Mouse (Mus musculus): ENCODE measurements around the gene Il31ra. TPM values are rescaled to one million over a fixed set of nuclear protein-coding genes. Genes with fewer than 3 reads are reported as not detected.

The Il31ra gene
- total RNA-seq, 2 experiments from 2014 or later, result 6.5 to 10.4 TPM

DNA sequence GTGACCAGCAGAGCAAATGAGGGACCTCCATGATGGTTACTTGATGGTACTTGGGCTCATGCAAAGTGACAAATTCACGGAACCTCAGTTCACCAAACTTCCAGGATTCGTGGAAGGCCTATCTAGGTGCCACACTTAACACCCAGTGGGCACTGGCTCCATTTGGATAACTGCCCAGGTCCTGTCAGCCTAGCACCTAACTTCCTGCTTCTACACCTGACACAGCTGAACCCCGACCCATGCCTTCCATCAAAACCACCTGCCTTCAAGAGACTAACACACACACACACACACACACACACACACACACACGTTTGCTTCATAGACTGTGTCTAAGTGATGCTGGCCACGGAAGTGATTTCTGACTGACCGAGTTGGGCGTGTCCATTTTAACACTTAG lies 82.3 kb downstream of the Il31ra start:
- ATAC-seq (replicated peaks; ENCODE audit: low FRiP score, low TSS enrichment, poor library complexity, severe bottlenecking), result no peak

DNA sequence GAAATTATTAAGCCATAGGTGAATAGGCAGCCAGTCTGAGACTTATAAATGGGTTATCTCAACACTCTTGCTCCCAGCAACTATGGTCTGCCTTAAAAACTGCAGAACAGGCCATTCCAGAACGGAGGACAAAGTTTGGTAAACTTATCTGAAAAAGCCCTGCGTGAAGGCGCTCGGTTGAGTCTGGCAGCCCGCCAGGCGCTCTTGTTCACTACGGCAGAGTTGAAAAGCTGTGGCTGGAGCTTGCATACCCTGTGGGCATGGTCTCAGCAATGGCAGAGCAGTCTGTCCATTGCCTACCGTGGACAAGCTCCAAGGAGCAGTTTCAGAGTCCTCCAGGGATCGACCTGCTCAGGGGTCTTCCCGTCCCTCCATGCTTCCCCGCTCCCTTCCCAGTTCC lies 82.9 kb downstream of the Il31ra start:
- ATAC-seq (replicated peaks; ENCODE audit: low FRiP score, low TSS enrichment, poor library complexity, severe bottlenecking), result peak; percentile 14; the same call in 1 of the 2 replicates

DNA sequence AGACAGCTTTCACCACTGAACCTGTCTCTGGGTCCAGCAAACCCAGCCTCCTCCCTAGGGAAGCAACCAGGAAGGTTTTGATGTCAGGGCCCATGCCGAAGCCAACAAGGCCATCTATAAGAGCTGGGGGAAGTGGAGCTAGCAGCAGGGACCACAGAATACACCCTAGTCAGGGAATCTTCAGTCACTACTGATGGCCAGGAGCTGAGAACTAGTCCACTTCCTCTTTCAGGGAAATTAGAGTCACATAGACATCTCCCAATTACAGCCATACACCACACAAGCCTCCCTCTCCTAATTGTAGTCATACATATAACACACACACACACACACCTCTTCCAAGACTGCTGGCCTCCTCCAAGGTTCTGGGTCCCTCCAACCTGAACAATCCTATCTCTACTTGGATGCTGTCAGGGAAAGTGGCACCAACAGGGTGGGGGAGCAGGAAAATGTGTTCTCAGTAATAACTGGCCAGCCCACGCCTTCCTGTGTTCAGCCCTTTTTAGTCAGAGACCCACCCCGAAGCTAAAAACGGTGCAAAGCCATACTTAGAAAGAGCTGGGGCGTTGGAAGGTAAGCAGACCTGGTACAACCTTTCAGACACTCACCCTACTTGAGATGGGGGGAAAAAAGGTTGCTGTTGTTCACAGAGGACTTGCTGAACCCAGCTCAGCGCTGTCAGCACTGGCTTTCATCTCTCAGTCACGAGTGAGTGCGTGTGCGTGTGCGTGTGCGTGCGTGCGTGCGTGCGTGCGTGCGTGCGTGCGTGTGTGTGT lies 83.5 kb downstream of the Il31ra start:
- ATAC-seq (replicated peaks; ENCODE audit: low FRiP score, low TSS enrichment, poor library complexity, severe bottlenecking), result no peak

DNA sequence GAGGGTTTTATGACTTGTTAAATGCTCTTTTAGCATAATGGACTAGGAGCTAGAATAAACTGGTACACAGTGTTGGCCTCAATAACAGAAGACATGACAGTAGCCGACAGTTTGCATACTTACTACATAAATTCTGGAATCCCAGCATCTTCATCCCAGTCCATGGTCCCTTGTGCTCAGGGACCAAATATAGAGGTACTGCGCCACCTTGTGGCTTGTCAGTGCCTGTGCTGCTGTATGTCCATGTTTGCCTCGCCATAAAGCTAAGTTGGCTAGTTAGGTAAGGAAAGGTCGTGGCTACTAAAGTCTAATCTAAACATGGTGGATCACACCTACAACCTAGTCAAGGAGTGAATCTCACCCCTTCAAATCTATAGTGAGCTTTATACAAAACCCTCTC lies 84.7 kb downstream of the Il31ra start:
- peak; percentile 82 for ATAC-seq (replicated peaks; ENCODE audit: low FRiP score, low TSS enrichment, poor library complexity, severe bottlenecking)

DNA sequence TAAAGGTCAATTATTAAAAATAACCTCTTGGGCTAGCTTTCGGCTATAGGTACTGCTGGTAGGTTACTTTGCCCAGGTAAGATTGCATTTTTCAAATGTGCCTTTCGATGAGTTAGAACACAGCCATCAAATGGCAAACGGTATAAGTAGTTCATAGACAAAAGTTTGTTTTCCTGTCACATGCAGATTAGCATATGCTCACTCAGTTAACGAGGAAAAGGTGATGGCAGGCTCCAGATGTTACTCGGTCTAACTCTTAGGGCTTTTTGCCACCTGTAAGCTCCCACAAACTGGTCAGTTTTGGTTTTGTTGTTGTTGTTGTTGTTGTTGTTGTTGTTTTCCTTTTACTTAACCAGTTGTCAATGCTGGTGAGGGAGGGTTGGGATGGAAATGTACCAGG lies 85.7 kb downstream of the Il31ra start:
- no peak for ATAC-seq (replicated peaks; ENCODE audit: low FRiP score, low TSS enrichment, poor library complexity, severe bottlenecking)

DNA sequence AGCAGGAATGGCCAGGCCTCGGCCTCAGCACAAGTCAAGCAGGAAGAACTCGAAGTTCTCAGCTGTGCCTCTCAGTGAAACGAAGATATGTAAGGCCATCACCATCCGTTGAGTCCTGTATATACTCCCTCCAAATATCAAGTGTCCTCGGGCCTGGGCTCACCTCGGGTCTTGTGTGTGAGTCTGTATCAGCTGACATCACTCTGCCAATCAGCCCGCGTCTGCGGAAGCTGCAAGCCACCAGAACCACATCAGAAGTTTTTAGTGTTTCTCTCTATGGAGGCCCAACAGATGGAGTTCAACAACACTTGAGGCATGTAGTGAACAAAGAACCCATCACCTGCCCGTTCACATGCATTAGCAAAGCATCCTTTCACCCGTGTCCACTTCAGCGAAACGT lies 86.5 kb downstream of the Il31ra start:
- ATAC-seq (replicated peaks; ENCODE audit: low FRiP score, low TSS enrichment, poor library complexity, severe bottlenecking), result no peak

DNA sequence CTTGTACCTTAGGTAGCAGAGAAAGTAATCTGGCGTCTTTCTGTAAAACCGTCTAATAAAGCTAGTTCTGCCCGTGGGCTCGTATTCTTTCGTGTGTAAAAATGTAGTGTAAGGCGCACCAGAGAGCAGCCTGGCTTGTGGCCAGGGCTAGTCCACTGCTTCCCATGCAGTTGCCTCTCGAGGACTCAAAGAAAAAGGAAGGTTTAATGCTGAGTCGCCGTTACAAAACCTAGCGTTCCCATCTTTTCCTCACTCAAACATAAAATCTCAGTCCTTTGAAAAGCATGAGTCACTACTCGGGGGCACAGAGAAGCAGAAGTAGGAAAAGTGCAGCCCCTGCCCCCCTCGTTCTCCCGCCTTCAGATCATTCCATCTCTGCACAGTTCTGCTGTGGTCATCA lies 87.4 kb downstream of the Il31ra start:
- ATAC-seq (replicated peaks; ENCODE audit: low FRiP score, low TSS enrichment, poor library complexity, severe bottlenecking), result no peak

DNA sequence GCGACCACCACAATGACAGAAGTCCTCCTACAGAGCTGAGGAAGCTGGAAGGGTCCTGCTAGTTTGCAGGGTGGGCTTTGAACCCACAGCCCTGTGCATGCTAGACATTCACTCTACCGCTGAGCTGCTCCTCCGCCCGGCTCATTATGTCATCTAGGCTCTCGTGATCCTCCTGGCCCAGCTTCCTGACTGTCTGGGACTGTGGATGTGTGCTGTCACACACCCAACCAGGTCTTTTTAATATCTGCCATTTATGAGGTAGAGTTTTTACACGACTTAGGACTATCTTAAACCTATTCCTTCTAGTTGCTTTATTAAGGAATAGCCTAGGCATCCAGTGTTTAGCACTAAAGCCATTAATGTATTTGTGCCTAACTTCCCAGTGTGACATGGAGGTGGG lies 88.7 kb downstream of the Il31ra start:
- no peak for ATAC-seq (replicated peaks; ENCODE audit: low FRiP score, low TSS enrichment, poor library complexity, severe bottlenecking)

DNA sequence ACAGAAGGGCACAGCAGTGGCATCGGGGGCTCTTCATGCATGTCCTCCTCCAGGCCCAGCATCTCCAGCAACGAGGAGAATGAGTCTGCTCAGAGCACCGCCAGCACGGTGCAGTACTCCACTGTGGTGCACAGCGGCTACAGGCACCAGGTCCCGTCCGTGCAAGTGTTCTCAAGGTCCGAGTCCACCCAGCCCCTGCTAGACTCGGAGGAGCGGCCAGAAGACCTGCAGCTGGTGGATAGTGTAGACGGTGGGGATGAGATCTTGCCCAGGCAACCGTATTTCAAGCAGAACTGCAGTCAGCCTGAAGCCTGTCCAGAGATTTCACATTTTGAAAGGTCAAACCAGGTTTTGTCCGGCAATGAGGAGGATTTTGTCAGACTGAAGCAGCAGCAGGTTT lies 90.3 kb downstream of the Il31ra start:
- ATAC-seq (replicated peaks; ENCODE audit: low FRiP score, low TSS enrichment, poor library complexity, severe bottlenecking), result no peak

DNA sequence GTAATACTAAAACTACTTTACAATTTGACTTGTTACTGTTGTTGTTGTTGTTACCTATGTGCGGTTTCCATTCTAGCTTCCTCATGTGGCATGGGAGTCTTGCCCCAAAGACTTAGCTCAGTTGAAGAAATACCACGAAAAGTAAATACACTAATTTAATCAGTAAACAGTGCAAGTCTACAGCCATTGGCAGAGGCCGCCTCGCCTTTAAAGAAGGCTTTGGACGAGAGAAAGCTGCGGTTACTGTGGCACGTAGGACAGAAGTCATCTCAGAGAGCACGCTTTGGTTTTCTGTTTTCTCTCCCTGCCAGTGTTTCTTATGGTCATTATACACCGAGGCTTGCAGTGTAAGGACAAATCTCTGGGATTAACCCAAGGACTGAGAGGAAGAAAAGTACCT lies 93.7 kb downstream of the Il31ra start:
- no peak for ATAC-seq (replicated peaks; ENCODE audit: low FRiP score, low TSS enrichment, poor library complexity, severe bottlenecking)

DNA sequence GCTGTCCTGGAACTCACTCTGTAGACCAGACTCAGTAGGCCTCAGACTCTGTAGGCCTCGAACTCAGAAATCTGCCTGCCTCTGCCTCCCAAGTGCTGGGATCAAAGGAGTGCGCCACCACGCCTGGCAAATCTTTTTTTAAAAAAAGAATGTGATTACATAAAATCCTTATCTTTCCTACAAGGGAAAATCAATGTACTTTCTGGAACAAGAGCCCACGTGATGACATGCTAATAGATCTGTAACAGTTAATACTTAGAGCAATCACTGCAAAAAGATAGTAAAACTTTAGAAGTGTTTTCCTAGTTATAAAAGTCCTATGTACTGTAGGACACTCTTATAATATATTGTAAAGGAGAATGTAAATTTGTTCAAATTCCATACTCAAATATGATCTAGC lies 94.1 kb downstream of the Il31ra start:
- ATAC-seq (replicated peaks; ENCODE audit: low FRiP score, low TSS enrichment, poor library complexity, severe bottlenecking), result no peak

DNA sequence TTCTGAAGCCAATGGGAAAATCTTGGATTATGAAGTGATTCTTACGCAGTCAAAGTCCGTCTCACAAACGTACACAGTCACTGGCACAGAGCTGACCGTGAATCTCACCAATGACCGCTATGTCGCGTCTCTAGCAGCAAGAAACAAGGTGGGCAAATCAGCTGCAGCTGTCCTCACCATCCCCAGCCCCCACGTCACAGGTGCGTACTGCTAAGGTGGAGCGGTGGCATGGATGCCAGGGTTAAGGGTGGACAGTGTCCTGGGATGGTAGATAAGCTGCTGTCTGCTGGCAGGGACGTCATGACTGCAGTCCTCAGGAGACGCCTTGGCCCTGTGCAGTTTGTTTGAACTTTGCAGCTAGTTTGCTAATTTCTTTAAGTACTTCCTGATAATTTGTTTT lies 99.6 kb downstream of the Il31ra start:
- no peak for ATAC-seq (replicated peaks; ENCODE audit: low FRiP score, low TSS enrichment, poor library complexity, severe bottlenecking)

DNA sequence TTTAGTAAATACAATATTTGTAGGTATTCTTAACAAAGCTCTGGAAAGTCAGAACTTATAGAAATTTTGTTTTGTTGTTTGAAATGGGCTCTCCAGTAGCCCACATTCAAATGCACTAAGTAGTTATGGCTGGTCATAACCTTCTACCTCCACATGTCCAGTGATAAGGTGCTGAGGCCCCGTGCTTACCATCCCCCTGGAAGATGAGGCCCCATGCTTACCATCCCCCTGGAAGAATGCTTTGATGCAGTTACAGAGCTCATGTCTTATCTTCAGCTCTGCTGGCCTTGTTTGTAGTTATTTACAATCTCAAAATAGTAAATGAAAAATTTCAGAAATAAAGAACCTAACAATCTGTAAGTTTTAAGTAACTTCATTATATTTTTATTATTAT lies 101.9 kb downstream of the Il31ra start:
- ATAC-seq (replicated peaks; ENCODE audit: low FRiP score, low TSS enrichment, poor library complexity, severe bottlenecking), result no peak

DNA sequence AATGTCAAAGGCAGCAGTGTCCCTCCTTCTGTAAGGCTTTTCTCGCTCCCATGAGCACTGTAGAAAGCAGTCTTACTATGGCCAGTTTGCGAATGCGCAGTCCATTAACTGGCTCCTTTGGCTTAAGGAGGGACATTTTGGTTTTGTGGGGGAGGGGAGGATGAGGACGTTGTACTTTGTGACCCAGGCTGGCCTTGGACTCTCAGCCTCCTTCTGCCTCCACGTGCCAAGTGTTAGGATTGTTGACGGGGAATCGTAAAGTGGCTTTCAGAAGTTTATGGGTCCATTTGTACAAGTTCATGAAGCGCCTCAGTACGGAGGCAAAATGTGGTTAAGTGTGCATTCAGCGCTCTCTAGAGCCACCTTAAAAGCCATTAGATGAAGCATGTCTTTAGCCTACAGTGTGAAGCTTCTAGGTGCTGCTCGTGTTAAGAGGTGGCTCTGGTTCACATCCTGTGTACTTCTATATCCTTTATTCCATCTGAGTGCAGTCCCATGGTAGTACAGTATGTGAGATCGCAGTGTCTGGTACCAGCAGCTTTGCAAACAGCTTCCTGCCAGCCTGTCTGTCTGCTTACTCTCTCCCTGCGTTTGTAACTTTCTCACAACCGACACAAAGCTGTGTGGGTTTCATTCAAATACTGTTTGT lies 102.4 kb downstream of the Il31ra start:
- ATAC-seq (replicated peaks; ENCODE audit: low FRiP score, low TSS enrichment, poor library complexity, severe bottlenecking), result no peak

DNA sequence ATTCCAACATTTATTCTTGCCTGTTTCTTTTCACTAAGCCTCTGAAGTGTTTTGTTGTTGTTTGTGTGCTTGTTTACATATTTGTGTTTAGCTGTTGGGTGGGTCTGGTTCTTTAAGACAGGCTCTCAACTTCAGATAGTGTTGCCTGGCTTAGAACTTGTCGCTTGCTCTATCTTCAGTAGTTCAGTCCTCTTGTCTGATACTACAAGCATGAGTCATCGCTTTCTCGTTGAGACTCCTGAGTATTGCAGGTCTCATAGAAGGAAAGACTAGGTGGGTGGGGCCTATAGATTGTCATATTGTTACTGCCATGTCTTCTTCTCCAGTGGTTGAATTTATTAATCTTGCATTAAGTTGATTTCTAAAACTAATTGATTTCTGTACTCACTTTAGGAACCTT lies 104.1 kb downstream of the Il31ra start:
- ATAC-seq (replicated peaks; ENCODE audit: low FRiP score, low TSS enrichment, poor library complexity, severe bottlenecking), result no peak

DNA sequence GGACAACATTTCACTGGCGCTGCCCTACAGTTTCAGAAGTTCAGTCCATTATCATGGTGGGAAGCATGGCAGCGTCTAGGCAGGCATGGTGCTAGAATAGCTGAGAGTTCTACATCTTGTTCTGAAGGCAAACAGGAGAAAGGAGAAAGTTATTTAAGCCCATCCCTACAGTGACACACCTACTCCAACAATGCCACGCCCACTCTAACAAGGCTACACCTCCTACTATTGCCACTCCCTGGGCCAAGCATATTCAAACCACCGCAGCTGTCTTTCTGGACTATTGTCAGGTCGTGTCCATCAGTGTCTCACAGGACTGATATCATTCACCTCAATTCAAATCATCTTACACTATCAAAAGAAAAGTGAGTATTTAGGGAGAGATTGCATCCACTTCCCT lies 107.5 kb downstream of the Il31ra start:
- no peak for ATAC-seq (replicated peaks; ENCODE audit: low FRiP score, low TSS enrichment, poor library complexity, severe bottlenecking)

DNA sequence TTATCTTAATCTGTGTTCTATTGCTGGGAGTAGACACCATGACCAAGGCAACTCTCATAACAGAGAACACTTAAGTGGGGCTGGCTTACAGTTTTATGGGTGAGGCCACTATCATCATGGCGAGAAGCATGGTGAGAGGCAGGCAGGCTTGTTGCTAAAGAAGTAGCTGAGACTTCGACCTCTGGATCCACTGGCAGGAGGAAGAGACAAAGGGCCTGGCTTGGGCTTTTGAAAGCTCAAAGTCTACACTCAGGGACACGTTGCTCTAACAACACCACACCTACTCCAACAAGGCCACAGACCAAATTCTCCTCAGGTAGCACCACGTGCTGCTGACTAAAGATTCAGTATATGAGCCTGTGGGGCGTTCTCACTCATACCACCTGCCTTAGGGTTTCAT lies 107.9 kb downstream of the Il31ra start:
- ATAC-seq (replicated peaks; ENCODE audit: low FRiP score, low TSS enrichment, poor library complexity, severe bottlenecking), result no peak

DNA sequence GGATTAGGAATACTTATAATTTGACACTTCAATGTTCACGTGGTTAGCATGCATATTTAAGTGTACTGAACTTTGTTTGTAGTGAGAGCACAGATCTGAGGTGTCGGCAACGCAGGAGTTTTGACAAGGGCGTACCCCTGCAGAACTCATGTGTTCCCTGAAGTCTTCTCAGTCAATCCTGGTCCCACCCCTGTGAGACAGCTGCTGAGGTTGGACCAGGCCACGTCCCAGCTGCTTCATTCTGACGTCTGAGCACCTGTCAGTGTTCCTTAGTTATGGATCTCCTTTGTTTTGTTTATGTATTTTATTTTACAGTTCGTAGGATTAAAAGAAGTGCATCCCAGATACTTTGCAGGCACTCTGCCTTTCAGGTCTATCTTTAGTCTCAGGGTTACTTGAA lies 111.1 kb downstream of the Il31ra start:
- no peak for ATAC-seq (replicated peaks; ENCODE audit: low FRiP score, low TSS enrichment, poor library complexity, severe bottlenecking)

DNA sequence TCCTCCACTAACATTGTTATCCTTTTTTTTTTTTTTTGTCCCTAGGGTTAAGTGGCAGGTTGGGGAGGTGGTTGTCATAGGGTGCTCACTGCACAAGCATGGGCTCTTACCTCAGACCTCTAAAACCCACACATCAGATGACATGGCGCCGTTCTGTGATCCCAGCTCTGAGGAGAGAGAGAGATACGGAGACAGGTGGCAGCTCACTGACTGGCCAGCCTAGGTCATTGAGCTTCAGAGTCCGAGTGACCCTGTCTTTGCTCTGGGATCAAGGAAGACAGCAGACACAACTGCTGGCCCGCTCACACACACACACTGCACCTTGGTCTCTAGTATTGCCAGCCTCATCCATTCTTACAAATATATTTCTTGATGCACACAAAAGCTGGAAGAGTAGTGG lies 111.6 kb downstream of the Il31ra start:
- no peak for ATAC-seq (replicated peaks; ENCODE audit: low FRiP score, low TSS enrichment, poor library complexity, severe bottlenecking)

DNA sequence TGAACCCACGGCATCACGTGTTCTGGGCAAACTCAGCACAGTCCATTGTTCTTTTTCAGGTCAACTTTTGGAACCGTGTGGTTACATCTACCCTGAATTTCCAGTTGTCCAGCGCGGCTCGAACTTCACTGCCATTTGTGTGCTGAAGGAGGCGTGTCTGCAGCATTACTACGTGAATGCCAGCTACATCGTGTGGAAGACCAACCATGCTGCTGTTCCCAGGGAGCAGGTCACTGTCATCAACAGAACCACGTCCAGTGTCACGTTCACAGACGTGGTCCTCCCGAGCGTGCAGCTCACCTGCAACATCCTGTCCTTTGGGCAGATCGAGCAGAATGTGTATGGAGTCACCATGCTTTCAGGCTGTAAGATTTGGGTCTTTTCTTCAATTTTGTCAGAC lies 114.2 kb downstream of the Il31ra start:
- ATAC-seq (replicated peaks; ENCODE audit: low FRiP score, low TSS enrichment, poor library complexity, severe bottlenecking), result no peak

DNA sequence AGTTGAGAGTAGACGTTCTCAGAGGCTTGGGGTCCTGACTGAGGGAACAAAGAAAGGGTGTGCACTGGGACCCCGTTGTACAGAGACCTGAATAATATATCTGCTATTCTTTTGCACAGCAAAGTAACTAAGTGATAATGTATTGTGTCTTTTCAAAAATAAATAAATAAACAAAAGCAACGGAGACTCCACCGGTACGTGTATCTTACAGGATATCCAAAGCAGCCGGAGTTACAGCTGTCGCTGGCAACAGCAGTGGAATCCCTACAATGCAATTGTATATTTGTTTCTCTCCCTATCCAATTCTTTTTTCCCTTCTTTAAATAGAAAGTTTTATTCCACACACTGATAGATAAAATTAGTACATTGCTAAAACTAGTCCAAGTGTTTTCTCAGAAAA lies 115.1 kb downstream of the Il31ra start:
- ATAC-seq (replicated peaks; ENCODE audit: low FRiP score, low TSS enrichment, poor library complexity, severe bottlenecking), result no peak
